Mouse (Mus musculus) skeletal muscle tissue, adult 2 months (tissue): ENCODE results near the gene Stk10.

Experiments
- DNase-seq: peaks from one replicate; pipeline ENCODE4 v3.0.0-alpha.2; 2012; ENCODE audit warnings: low read depth, low spot score

Stk10 gene

DNA sequence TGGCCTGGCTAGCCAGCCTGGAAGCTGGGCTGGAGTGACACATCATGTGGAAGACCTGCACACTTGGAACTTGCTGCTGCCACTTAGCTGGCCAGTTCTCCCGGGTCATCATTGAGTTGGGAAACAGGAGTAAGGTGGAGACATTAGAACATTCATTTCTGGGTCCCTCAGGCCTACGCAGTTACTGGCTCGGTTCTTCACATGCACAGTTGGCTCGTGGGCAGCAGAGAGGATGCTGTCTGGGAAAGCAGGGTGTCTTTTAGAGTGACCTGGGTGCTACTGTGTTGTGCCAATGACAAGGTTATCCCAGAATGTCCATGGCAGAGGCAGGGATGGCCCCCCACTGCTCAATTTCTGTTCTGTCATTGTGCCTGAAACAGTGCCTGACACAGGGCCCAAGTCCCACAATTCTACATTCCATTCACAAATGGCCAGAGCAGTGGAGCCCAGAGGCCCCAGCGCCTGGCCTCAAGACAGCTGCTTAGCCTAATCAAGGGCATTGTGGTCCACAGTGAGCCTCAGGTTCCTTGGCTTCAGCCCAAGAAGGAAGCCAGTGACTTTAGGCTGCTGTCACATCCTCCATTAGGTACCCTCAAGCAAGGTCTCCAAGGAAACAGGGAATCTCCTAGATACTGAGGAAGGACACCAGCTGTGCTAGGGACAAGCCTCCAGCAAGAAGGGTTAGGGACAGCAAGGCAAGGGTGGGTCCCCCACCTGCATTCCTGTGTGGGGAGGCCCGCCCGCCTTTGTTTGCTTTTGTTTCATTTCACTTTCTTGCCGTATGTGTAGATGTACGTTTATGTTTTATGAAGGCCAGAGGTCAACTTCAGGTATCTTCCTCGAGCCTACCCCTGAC is 34.1 kb downstream of the Stk10 start:
- no peak for DNase-seq

DNA sequence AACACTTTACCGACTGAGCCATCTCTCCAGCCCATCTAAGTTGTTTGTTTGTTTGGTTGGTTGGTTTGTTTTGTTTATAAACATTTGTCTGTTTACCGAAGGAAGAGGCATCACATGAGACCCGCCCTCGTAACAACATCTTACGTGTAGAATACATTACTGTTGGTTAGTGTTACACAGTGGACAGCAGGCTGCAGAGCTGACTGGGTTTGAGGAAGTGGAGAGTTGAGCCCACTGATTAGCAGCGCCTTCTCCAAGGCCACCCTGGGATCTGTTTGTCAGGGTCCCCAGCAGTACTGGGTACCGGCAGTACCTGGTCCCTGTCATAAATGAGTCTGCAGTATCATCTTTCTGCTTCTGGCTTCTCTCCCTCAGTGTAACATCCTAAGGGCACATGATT is 35.0 kb downstream of the Stk10 start:
- no peak for DNase-seq

DNA sequence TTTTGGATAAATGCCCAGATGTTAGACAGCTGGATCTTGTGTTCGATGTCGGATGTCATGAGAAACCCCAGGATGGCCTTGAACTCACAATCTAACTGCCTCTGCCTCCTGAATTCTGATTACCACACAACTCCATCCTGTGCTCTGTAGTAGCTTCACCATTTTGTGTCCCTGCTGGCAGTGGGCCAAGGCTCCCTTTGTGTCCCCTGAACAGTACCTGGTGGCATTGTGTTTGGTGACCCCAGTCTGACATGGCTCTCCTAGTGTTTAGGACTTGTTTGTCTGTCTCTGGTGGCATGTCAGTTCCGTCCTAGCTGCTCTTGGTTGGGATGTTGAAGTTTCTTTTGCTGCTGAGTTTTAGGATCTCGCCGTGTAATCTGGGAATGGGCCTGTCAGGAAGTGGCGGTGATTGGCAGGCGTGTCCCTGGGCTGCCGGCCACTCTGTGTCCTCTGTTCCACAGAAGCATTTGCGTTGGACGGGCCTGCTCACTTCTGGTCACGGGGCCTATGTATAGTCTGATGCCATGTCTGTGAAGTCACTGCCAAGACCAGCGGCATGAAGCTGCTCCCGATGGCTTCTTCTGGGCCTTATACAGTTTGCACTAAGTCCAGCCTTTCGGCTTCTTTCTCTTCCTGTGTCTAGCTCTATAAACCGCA is 35.7 kb downstream of the Stk10 start:
- no peak for DNase-seq

DNA sequence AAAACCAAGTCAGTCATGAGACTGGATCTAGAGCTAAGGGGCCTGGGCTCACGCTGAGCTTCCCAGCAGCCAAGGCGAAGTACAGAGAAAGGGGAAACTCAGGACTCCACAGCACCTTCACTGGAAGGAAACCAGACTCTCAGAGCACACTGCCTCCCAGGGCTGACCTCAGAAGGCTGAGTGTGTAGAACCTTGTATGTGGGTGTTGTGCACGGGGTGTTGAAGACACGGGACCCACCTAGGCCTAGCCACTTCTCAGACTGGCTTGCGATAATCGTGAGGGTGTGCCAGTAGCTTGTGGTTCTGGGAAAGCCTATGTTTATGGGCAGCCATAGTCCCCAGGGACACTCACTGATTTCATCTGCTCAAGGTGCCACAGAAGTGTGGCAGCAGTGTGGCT is 38.0 kb downstream of the Stk10 start:
- no peak for DNase-seq

DNA sequence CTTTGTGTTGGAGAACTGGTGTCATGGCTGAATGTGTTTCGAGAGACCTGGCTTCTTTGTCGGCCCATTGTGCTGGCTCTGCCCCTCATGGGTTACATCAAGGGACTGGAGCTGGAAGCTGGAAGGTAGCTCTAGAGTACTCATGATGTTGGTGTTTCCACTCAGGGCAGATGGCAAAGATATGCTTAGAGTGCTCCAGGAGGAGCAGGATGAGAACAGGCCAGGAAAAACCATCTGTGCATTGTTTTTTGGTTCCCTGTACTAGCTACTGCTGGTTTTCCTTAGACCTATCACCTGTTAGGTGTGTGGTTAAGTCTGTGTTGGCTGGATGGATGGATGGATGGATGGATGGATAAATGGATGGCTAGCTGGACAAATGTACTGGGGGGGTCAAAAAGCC is 40.6 kb downstream of the Stk10 start:
- DNase-seq: no peak

DNA sequence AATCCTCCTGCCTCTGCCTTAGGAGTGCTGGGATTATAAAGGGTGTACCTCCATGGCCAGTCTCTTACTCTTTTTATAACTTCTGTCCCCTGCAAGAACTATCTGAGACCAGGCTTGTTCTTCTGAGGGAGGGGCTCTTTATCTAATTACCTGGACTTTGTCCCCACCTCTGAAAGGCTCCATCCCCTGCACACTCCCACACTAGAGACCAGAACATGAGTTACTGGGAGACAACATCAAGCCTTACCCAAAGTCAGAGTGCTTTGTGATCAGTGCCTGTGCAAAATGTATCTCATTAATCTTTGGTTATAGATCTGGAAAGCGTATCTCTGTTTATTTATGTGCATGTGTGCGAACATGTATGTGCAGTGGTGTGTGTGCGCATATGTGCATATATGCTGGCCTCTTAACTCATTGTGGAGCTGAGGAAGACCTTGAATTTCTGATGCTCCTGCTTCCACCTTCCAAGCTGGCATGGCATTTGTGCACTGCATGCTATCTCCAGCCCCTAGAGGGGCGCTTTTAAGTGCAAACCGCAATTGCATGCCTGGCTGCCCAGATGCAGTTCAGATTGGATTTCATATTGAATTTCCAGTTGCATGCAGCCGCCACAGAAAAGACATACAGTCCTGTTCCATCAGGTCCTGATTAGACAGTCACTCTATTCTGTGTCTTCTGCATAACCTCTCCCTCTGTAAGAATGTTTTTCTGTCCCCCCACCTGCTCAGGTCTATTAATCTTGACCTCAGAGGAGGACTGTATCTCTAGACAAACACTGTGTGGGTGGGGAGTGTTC is 43.1 kb downstream of the Stk10 start:
- no peak for DNase-seq

DNA sequence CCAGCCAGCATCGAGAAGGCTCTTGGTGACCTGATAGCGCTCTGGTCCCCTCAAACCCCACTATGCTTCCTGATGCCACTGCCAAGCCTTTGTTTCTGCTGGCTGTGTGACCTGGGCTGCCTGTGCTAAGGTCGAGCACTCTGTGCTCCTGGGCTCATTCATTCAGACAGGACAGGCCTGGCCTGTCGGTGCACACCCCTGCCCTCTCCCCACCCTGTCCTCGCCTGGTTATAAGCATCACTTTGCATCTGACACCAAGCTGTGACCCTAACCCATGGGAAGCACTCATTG is 43.6 kb downstream of the Stk10 start:
- no peak for DNase-seq

DNA sequence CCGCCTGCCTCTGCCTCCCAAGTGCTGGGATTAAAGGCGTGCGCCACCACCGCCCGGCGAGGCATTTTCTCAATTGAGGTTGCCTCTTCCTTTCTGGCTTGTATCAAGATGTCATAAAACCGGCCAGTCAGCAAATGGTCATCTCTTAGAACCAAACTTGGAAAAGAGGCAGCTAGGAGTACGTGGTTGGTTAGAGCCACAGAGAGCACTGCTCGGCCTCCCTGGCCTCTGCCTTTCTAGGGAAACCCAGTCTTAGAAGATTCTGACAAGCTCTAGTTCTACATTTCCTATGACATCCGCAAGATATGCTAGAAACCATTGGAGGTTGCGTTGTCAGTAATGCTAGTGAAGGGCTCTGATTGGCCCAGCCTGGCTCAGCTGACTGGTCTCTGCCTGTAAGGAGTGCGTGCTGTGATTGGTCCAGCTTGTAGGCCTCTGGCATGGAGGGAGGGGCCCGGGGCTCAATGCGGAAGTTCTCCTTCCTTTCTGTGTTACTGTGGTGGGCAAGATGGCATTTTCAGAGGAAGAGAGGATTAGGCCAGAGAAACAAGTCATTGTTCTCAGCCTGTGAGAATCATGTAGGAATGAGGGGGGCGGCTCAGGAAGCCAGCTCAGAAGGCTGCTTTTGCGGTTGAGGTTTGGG is 47.3 kb downstream of the Stk10 start:
- peak; percentile 35 for DNase-seq

DNA sequence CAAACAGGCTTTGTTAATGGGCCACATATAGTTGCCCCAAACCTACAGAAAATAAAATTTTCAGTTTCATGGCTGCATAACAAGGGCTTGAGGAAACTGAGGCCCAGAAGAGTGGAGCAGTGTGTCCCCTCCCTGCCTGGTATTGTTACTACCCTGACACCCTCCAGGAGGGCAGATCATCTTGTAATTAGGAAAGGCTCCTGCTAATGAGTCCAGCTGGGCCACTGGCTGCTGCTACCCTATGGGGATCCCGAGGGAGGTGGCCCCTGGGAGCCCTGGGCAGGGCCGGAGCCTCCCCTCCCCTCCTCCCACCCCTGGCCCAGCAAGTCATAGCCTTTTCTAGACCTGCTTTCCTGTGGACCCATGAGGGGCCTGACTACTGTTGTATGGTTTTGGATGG is 47.9 kb downstream of the Stk10 start:
- no peak for DNase-seq

DNA sequence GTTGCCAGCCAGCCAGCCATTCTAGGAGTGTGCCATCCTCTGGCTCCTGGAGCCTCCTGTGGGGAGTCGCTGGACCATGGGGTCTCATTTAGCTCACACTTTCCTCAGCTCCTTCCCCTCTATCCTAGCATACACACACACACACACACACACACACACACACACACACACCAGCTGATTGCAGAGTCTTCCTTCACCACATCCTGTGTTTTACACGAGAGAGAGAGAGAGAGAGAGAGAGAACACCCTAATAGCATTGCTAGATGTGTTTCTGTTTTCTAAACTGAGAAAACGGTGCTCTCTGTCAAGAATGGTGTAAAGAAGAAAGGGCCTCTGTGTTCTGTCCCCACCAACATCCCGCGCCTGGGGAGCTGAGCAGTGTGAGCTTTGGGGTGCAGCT is 49.7 kb downstream of the Stk10 start:
- no peak for DNase-seq

DNA sequence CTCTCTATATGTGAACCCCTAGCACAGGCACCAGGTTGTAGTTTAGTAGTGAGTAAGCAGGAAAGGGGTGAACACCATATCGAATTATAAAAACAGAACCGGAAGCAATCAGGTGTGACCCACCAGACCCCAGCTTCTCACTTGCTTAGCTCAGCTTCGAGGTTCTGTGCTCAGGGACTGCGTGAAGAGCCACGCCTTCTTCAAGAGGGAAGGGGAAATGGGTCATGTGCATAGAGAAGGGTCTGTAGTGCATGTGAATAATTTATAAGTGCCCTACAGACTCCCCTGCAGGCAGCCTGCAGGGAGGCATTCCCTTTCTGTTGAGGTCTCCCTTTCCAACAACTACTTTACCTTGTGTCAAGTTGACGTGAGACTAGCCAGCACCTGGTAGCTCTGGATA is 52.9 kb downstream of the Stk10 start:
- DNase-seq: no peak

DNA sequence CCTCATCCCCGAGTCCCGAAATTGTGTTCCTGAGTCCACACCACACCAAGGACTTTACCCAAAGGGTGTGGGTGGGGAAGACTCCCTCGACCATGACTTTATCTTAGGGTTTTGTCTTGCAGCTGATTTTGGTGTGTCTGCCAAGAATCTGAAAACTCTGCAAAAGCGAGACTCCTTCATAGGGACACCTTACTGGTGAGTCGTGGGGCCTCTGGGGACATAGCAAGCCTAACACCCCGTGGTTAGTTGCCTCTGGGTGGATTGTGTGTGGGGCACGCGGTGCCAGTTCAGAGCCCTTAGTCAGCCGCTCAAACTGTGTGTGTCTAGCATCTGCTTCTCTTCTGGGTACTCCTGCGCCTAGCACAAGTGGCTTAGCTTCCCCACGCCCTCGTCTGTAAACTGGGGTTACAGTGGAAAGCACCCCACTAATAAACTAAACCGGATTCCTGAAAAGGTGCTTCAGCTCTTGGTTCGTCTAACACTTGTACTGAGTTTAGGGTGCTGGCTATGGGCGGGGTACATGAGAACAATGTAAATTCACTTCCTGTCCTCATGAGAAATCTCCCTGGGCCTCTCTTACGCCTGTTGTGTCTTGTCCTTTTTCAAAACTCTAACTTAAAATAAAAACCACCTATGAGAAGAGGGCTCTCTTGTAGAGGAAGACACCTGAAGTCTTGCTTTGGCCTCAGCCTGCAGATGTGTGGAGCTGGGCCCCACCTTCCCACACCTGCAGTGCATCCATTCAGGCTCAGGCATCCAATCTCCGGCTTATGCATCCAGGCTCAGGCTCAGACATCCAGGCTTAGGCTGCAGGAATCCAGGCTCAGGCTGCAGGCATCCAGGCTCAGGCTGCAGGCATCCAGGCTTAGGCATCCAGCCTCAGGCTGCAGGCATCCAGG is 54.3 kb downstream of the Stk10 start:
- DNase-seq: no peak

DNA sequence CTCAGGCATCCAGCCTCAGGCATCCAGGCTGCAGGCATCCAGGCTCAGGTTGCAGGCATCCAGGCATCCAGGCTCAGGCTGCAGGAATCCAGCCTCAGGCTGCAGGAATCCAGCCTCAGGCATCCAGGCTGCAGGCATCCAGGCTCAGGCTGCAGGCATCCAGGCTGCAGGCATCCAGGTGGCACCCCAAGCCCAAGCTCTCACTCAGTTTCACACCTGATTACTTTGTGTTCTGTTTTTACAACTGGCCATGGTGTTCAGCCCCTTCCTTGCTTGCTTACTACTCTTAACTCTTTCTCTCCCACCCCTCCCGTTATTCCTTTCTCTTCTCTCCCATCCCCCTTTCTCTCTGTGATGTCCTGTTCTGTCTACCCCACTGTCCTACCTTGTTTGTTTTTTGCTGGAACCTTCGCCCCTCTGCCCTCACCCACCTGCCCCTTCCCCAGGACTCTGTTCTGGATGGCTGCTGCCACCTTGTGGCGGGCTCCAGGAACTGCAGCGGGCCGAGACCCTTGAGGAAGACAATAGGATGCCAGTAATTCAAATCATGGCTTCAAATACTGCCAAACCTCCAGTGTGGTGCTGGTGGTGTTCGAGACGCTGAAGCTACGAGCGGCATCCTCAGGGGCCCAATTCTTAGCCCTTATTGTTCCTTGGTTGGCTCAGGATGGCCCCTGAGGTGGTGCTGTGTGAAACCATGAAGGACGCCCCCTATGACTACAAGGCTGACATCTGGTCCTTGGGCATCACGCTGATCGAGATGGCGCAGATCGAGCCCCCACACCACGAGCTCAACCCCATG is 55.2 kb downstream of the Stk10 start:
- DNase-seq: no peak

DNA sequence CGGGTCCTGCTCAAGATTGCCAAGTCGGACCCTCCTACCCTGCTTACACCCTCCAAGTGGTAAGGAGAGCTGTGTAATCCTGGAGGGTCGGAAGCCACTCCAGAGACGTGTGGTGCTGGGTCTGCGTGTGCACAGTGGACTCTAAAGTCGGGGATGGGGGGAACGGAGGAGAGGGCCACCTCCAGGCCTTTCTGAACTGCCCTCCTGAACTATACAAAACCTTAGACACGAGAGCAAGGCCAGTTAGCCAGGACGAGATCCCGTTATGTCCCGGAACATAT is 55.7 kb downstream of the Stk10 start:
- no peak for DNase-seq

DNA sequence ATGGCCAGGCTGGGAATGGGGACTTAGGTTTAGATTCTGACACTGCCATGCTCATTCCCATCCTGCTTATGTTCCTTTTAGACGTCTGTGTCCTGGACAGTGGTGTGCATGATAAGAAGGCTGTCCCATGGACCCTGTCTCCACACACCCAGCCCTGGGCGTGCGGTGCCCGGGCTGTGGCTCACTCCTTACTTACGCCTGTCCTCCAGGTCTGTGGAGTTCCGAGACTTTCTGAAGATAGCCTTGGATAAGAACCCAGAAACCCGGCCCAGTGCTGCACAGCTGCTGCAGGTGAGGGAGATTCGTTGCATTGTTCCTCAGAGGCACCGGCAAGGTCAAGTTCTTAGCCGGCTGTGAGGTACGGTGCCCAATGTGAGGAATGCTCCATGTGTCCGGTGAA is 56.1 kb downstream of the Stk10 start:
- no peak for DNase-seq

DNA sequence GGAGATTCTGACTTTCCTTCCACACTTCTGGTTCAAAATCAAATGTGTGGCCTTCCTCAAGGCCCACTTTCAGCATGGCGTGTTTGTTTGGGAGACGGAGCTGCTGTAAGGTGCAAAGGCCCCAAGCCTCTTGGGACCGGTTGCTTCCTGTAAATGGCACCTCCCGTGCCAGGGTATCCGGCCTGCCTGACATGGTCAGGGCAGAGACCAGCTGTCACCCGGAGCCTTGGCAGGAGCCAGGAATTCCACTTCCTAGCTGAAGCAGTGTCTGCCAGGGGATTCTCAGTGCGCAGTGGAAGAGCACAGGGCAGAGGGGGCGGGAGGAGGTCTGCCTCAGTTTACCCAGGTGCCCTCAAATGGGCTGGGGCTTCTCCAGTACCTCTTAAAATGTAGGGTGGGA is 56.7 kb downstream of the Stk10 start:
- peak; percentile 62 for DNase-seq

DNA sequence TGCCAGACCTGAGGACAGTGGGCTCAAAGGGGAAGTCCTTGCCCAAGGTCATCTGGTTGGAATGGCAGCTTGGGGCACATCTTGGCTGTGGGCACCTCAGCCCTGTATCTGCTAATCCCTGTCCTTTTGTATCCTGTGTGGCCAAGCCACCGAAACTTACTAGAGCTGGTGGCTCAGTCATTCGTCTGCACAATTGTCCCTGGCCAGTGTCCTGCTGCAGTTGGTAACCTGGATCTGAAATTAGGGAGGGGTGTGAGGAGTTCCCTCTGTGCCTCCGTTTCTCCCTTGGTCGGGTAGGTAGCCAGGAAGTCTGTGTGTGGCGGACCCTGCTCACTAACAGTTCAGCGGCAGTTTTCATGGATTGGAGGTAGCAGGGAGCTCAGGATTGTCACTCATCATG is 57.1 kb downstream of the Stk10 start:
- no peak for DNase-seq

DNA sequence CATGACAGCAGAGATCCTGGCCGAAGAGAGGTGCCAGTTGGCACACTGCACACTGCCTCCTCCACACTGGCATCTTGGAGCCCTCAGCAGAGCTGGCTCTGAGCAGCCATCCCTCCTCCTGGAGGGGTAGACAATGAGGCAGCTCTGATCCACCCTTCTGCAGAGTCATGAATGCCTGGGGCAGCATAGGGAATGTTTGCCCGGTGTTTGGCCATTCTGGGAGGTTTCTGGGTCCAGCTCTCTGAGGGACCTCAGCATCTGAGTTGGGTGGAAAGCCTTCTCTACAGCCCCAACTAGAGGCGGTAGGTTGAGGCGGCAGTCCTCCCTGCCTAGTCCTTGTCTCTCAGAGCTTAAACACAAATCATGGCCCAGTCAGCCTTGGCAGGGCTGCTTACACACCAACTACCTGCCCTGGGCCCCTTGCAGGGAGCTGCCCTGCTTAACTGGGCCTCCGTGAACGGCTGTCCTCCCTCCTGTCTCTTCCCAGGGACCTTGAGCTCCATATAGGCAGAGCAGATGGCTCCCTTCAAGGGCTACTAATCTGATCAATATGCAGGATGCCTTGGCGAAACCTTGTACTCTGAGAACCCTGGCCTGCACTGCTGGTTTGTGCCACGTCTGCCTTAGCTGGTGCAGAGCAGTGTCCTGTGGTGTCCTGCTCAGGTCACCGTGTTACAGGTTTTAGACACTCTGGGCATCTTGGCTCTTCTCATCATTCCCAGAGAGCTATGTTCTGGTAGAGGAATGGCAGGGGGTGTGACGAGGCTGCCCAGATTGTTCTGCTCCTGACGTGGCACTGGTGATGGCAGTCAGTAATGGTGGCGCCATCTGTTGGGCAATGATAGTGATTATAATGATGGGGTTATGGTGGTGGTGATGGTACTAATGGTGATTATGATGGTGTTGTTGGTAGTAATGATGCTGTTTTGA is 59.1 kb downstream of the Stk10 start:
- DNase-seq: no peak

DNA sequence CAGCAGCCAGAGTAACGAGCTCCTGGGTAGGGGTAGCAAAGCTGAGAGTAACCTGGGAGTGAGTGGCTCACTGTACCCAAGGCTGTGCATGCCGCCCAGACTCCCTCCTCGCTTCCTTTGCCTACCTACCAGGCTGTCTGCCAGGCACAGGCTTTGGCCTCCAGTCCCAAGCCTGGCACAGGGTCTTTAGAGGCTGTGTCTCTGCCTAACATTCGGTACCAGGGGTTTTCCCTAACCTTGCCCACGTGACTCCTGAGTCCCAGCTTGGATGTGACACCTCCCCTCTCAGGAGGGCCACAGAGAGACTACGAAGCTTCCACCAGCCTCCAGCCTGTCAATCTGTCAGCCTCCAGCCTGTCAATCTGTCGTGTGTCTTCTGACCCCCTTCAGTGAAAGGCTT is 60.0 kb downstream of the Stk10 start:
- no peak for DNase-seq

DNA sequence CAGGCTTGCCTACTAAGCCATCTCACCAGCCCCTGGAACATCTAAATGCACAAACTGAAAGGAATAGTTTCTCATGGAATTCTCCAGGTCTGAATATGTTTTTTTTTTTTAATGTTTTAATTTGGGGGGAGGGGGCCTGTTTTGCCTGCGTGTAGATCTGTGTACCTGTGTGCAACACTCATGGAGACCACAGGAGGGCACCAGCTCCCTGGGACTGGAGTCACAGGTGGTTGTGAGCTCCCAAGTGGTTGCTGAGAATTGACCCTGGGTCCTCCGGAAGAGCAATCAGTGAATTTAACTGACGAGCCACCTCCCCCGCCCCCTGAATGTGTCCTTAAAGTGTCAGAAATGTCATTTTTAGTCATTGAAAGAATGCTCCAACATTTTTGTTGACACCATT is 61.0 kb downstream of the Stk10 start:
- DNase-seq: no peak
